Mouse (Mus musculus) CH12.LX (cell line): ENCODE measurements around the gene Szrd1. TPM values are rescaled to one million over a fixed set of nuclear protein-coding genes. Genes with fewer than 3 reads are reported as not detected.

Source experiments
- DNase-seq: peaks from one replicate; pipeline ENCODE4 v3.0.0-alpha.2; 2013; ENCODE audit errors: extremely low read depth
- H3K27ac ChIP-seq: 2 replicates; pipeline ENCODE4 v1.5.1; 2012; ENCODE audit warnings: low read depth, mild to moderate bottlenecking, control low read depth, moderate library complexity; ENCODE audit not compliant: insufficient read depth
- H3K27me3 ChIP-seq: replicated peaks from 2 replicates; pipeline ENCODE3; 2012; ENCODE audit warnings: inconsistent platforms
- H3K36me3 ChIP-seq, 2 experiments: replicated peaks in 1 of 2; 2 replicates each; pipeline versions ENCODE3 to v1.6.1; 2012; ENCODE audit warnings: inconsistent platforms in 1 of 2, low read length in 1 of 2, mild to moderate bottlenecking in 1 of 2, mixed read lengths in 1 of 2, moderate library complexity in 1 of 2; ENCODE audit not compliant: control insufficient read depth in 1 of 2, insufficient read depth in 1 of 2
- H3K4me1 ChIP-seq, 2 experiments: 2 replicates each; pipeline ENCODE4 v1.6.1; 2012; ENCODE audit warnings: inconsistent platforms in 1 of 2, moderate library complexity in 1 of 2; ENCODE audit not compliant: insufficient read depth in 2 of 2, control insufficient read depth in 1 of 2
- H3K4me2 ChIP-seq: 2 replicates; pipeline ENCODE4 v1.6.1; 2012; ENCODE audit warnings: low read depth, mild to moderate bottlenecking, control low read depth; ENCODE audit not compliant: poor library complexity, insufficient read depth, severe bottlenecking
- H3K4me3 ChIP-seq, 3 experiments: fragments of 150-350 bp in 1 of 3; sonication (generic) in 1 of 3; replicated peaks in 1 of 3; 2 replicates each; pipeline versions ENCODE3 to v1.5.1; 2011 to 2012; ENCODE audit warnings: low read depth in 2 of 3, low read length in 2 of 3, mild to moderate bottlenecking in 2 of 3, moderate library complexity in 2 of 3, control low read depth in 1 of 3, improper control_type of control experiment in 1 of 3, inconsistent platforms in 1 of 3, mixed read lengths in 1 of 3; ENCODE audit not compliant: poor library complexity in 1 of 3
- H3K79me2 ChIP-seq: replicated peaks from 2 replicates; pipeline ENCODE4 v1.6.1; 2012; ENCODE audit warnings: mild to moderate bottlenecking, moderate library complexity; ENCODE audit not compliant: control insufficient read depth, poor library complexity, insufficient read depth, severe bottlenecking; ENCODE audit errors: extremely low read depth
- H3K9ac ChIP-seq: 2 replicates; pipeline ENCODE4 v1.6.1; 2012; ENCODE audit warnings: low read depth, mild to moderate bottlenecking, control low read depth, moderate library complexity; ENCODE audit not compliant: insufficient read depth
- H3K9me3 ChIP-seq: replicated peaks from 2 replicates; pipeline ENCODE3; 2012; ENCODE audit warnings: low read length, inconsistent platforms, mixed read lengths
- E2F4 ChIP-seq: IDR thresholded peaks from 2 replicates; pipeline ENCODE4 v1.6.1; 2011; ENCODE audit warnings: low read depth, low read length, improper control_type of control experiment; ENCODE audit not compliant: insufficient replicate concordance
- HCFC1 ChIP-seq: IDR thresholded peaks from 2 replicates; pipeline ENCODE4 v1.6.1; 2012; ENCODE audit warnings: low read depth, mild to moderate bottlenecking, inconsistent platforms, low read length, improper control_type of control experiment
- JUN ChIP-seq: IDR thresholded peaks from 2 replicates; pipeline ENCODE4 v1.6.1; 2011; ENCODE audit warnings: low read depth, mild to moderate bottlenecking, low read length, improper control_type of control experiment, moderate library complexity; ENCODE audit not compliant: insufficient read depth
- JUND ChIP-seq: conservative IDR thresholded peaks from 2 replicates; pipeline ENCODE4 v1.6.1; 2011; ENCODE audit warnings: low read depth, low read length, improper control_type of control experiment
- MAFK ChIP-seq: IDR thresholded peaks from 2 replicates; pipeline ENCODE4 v1.6.1; 2011; ENCODE audit warnings: low read length, improper control_type of control experiment; ENCODE audit not compliant: insufficient replicate concordance
- MEF2A ChIP-seq: IDR thresholded peaks from 2 replicates; pipeline ENCODE4 v1.6.1; 2014; ENCODE audit warnings: low read depth, mild to moderate bottlenecking, inconsistent platforms, low read length, improper control_type of control experiment, borderline replicate concordance
- MXI1 ChIP-seq: IDR thresholded peaks from 2 replicates; pipeline ENCODE4 v1.6.1; 2011; ENCODE audit warnings: mild to moderate bottlenecking, low read depth, low read length, improper control_type of control experiment
- MYC ChIP-seq: IDR thresholded peaks from 2 replicates; pipeline ENCODE4 v1.6.1; 2011; ENCODE audit warnings: low read depth, mild to moderate bottlenecking, improper control_type of control experiment, low read length
- NELFE ChIP-seq: IDR thresholded peaks from 2 replicates; pipeline ENCODE4 v1.6.1; 2011; ENCODE audit warnings: low read depth, low read length, improper control_type of control experiment
- NRF1 ChIP-seq: IDR thresholded peaks from 2 replicates; pipeline ENCODE4 v1.6.1; 2014; ENCODE audit warnings: low read depth, mild to moderate bottlenecking, inconsistent platforms, low read length, improper control_type of control experiment, moderate library complexity
- RAD21 ChIP-seq: IDR thresholded peaks from 2 replicates; pipeline ENCODE4 v1.6.1; 2011; ENCODE audit warnings: low read depth, mild to moderate bottlenecking, low read length, improper control_type of control experiment, moderate library complexity
- RCOR1 ChIP-seq: conservative IDR thresholded peaks from 2 replicates; pipeline ENCODE4 v1.6.1; 2012; ENCODE audit warnings: low read depth, mild to moderate bottlenecking, inconsistent platforms, low read length, improper control_type of control experiment
- SIN3A ChIP-seq: IDR thresholded peaks from 2 replicates; pipeline ENCODE4 v1.6.1; 2012; ENCODE audit warnings: low read length, improper control_type of control experiment, inconsistent platforms
- TBP ChIP-seq: conservative IDR thresholded peaks from 2 replicates; pipeline ENCODE4 v1.6.1; 2011; ENCODE audit warnings: low read depth, low read length, improper control_type of control experiment
- TCF12 ChIP-seq: IDR thresholded peaks from 2 replicates; pipeline ENCODE4 v1.6.1; 2014; ENCODE audit warnings: low read depth, mild to moderate bottlenecking, inconsistent platforms, low read length, improper control_type of control experiment
- ZC3H11A ChIP-seq: IDR thresholded peaks from 2 replicates; pipeline ENCODE4 v1.6.1; 2012; ENCODE audit warnings: low read depth, mild to moderate bottlenecking, inconsistent platforms, low read length, improper control_type of control experiment
- ZKSCAN1 ChIP-seq: IDR thresholded peaks from 2 replicates; pipeline ENCODE4 v1.6.1; 2012; ENCODE audit warnings: low read depth, inconsistent platforms, low read length, improper control_type of control experiment, borderline replicate concordance
- dilution Hi-C: fragments of 300-500 bp; cut with MboI; formaldehyde crosslinking; loops from 2 replicates; pipeline ENCODE4 v1.14.3; 2020; ENCODE audit warnings: low sequenced_read_pairs; ENCODE audit not compliant: extremely low pct_unique_long_range_greater_than_20kb, extremely low pct_ligation_motif_present
- in situ Hi-C: fragments of 300-500 bp; cut with MboI; formaldehyde crosslinking; loops from 3 replicates; pipeline ENCODE4 v1.14.3; 2019; ENCODE audit warnings: low sequenced_read_pairs, low pct_ligation_motif_present, low pct_unique_long_range_greater_than_20kb, mixed read lengths
- polyA plus RNA-seq: library from polyadenylated mRNA; unstranded; fragments of >175 nt; gene quantifications from 2 replicates; pipeline ENCODE4 v1.2.1, GENCODE M21; 2012; ENCODE audit warnings: low read depth; ENCODE audit not compliant: insufficient read length
- total RNA-seq, 2 experiments: library from RNA; depleted of rRNA; stranded (reverse); fragments of 300-350 nt in 1 of 2; fragments of >200 nt in 1 of 2; gene quantifications; 2 replicates each; pipeline ENCODE4 v1.2.3; 2012 to 2014

The Szrd1 gene
- total and polyA plus RNA-seq, 3 experiments = 80.9 to 143 (median 82.5) TPM

DNA sequence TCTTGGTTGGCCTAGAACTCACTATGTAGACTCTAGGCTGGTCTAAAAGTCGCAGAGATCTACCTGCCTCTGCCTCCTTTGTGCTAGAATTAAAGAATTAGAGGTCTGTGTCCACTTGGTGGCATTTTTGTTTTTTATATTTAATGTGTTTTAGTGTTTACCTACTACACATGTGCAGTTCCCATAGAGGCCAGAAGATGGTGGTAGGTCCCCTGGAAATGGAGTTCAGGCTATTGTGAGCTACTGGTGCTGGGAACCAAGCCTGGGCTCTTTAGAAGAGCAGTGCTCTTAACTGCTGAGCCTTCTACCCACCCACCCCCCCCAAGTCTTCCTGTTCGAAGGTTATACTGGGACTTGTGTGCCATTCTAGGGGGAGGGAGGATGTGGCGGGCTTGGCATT is 27.6 kb upstream of the Szrd1 start:
- DNase-seq = no peak
- Histone ChIP-seq H3K9ac (no peak overlapping the region), H3K27me3 (no peaks in the 10 kb centered on the region), H3K36me3 (peaks cover 36 to 72% of the 10 kb centered on the region in 2 experiments), H3K4me3 (no peak overlapping the region), H3K4me1 (peaks cover 0 to 23% of the 10 kb centered on the region in 2 experiments; a peak in 2 of 4 replicates), H3K27ac (no peak overlapping the region), H3K9me3 (no peaks in the 10 kb centered on the region), H3K79me2 (peaks cover 44% of the 10 kb centered on the region), H3K4me2 (no peak overlapping the region)
- dilution Hi-C loops (no loop called here), in situ Hi-C loops (no loop called here)
- TF ChIP-seq SIN3A (no peak), RAD21 (peak; percentile 3), TBP (no peak), NRF1 (no peak)

DNA sequence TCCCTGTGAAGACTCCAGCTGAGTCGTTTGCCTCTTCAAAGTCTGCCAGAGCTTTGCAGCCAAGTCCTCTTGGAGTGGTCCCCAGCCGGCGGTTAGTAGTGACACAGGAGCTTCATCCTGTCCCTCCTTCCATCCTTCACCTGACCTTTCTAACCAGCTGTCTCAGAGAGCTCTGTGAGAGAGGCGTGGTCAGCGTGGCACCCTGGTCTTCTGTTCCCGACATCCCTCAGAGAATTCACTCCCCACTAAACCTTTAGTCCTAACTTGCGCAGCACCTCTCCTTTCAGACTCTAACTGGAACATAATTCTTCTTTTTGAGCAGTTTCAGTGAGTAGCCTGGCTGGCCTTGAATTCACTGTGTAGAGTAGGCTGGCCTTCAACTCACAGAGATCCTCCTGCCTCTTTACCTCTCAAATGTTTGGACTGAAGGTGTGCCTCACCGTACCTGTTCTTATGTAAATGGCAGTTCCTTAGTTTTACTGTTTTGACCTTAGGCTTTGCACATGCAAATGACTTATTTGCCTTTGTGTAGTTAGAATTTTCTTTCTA is 26.2 kb upstream of the Szrd1 start:
- H3K9me3 ChIP-seq = no peaks in the 10 kb centered on the region
- dilution Hi-C loops (no loop called here), in situ Hi-C loops (no loop called here)
- DNase-seq = no peak
- no peaks in the 10 kb centered on the region for H3K27me3 ChIP-seq
- peaks cover 24 to 66% of the 10 kb centered on the region in 2 experiments for H3K36me3 ChIP-seq
- no peak overlapping the region for H3K9ac ChIP-seq
- no peak overlapping the region for H3K4me3 ChIP-seq
- H3K4me2 ChIP-seq = no peak overlapping the region
- H3K79me2 ChIP-seq = peaks cover 57% of the 10 kb centered on the region
- H3K4me1 ChIP-seq = peaks cover 0 to 31% of the 10 kb centered on the region in 2 experiments; a peak in 2 of 4 replicates
- TF ChIP-seq ZC3H11A (no peak), RCOR1 (no peak), NELFE (no peak), ZKSCAN1 (no peak), MAFK (no peak), JUND (no peak), E2F4 (no peak), MXI1 (no peak), MEF2A (no peak), MYC (no peak), TCF12 (no peak), NRF1 (no peak), JUN (no peak), HCFC1 (no peak)
- no peak overlapping the region for H3K27ac ChIP-seq
